Mouse (Mus musculus) layer of hippocampus, postnatal 10 days (tissue): ENCODE results near the gene Afap1l2. TPM values are rescaled to one million over a fixed set of nuclear protein-coding genes. Genes with fewer than 3 reads are reported as not detected.

Experiments
- DNase-seq, 2 experiments: peaks; one replicate each; pipeline ENCODE4 v3.0.0; 2021; ENCODE audit warnings: low spot score in 2 of 2
- total RNA-seq, 2 experiments: library from RNA; stranded (reverse); gene quantifications; 2 replicates each; pipeline ENCODE4 v1.2.3; 2021

Gene Afap1l2
- total RNA-seq, 2 experiments from 2014 or later: 22.0 to 24.5 TPM

DNA sequence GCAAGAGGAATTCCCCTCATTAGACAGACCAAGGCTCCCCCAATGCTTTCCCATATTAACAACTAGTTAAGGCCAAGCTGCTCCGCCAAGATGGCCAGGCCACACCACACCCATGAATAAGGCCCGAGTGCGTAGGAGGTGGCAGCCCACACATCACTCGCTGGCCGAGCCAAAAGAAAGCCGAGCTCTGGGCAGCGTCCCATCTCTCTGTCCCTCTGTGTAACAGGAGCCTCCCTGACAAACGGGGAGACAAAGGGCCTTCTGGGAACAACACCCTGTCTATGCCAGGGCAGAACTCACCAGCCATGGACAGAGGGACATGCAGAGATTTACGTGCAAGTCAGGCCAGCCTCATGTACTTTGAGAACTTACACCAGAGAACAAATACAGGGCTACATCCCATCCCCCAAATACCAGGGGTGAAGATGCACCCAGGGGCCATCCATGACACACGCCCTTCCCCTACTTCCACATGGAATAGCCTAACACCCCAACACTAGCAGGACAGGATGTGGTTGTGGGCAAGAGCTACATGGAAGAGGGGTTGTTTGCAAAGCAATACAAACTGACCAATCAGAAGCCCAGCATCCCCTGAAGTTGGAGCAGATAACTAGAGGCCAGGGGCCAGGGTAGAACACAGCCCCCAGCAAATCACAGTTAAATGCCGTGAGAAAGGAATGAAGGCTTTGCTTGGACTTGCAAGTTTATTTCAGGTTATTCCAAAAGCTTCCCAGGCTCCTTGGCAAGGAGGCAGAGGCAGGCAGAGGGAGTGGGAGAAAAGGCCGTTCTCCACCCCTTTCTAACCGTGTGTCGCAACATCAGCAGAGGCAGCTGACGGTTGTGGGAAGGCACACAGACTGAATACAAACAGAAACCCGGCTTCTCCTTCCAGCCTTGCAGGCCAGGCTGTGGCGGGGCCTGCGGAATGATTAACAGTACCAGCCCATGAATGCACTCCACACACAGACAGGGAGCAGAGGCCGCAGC is 30.8 kb downstream of the Afap1l2 start:
- peak; percentile 55 to 60 for DNase-seq

GRCm38 (mm10) chr19:56976515-56976914 is 31.5 kb downstream of the Afap1l2 start:
- no peak for DNase-seq

GRCm38 (mm10) chr19:56975502-56975901 is 32.5 kb downstream of the Afap1l2 start:
- no peak for DNase-seq

GRCm38 (mm10) chr19:56974159-56974558 is 33.9 kb downstream of the Afap1l2 start:
- no peak for DNase-seq

GRCm38 (mm10) chr19:56972768-56973167 is 35.3 kb downstream of the Afap1l2 start:
- DNase-seq: no peak

- no peak for DNase-seq
Observed at GRCm38 (mm10) chr19:56971347-56971746, 36.7 kb downstream of the Afap1l2 start.

- no peak for DNase-seq
Observed at GRCm38 (mm10) chr19:56963876-56964275, 44.2 kb downstream of the Afap1l2 start.

DNA sequence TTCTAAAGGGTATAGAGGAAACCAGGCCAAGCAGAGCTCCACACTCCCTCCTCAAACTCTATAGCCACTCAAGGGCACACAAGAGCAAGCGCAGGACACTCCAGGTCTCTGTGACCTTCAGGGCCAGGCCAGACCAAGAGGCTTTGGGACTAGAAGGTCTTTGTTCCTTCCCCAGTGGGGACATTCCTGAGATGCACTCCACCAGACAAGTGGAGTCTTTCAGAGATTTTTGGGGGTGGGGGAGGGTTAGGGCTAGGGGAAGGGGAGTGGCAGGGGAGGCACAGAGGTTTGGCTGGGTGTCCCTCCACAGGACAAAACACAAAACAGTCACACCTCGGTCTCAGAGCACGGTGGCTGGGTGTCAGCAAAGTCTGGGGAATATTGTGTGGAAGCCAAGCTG is 48.4 kb downstream of the Afap1l2 start:
- DNase-seq: no peak

DNA sequence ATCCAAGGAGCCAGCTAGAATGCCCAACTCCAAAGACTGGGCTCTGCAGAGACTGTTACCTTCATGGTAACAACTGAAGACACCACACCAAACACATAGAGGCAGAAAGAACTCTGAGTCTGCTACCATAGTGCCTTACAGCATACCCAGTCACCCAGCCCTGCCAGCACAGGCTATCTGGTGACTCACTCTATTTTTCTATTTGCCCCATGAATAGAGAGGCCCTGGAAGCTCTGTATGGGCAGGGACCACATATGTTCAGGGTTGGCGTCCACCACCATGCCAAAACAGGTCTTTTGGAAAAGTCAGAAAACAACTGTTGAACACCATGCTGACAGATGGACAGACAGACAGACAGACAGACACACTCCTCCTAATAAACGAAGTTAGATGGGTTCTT is 49.0 kb downstream of the Afap1l2 start:
- DNase-seq: no peak

DNA sequence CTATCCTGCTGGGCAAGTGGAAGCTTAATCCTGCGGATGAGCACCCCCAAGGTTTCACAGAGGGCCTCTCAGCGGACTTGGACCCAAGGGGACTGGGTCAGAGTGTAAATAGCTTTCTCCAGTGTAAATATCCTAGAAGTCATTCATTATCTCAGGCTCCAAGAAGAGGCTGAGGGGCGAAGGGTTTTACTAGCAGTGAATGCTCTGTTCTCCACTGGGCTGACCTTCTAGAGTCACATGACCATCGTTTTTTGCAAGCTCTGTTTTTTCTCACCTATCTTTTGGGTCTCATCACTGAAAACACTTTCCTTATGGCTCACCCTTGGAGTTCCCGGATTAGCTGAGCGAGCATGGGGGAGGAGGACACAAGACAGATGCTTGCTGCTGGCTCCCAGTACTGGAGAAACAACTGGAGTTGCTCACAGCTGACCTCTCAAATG is 49.4 kb downstream of the Afap1l2 start:
- DNase-seq: no peak

GRCm38 (mm10) chr19:56958011-56958410 is 50.0 kb downstream of the Afap1l2 start:
- DNase-seq: no peak

DNA sequence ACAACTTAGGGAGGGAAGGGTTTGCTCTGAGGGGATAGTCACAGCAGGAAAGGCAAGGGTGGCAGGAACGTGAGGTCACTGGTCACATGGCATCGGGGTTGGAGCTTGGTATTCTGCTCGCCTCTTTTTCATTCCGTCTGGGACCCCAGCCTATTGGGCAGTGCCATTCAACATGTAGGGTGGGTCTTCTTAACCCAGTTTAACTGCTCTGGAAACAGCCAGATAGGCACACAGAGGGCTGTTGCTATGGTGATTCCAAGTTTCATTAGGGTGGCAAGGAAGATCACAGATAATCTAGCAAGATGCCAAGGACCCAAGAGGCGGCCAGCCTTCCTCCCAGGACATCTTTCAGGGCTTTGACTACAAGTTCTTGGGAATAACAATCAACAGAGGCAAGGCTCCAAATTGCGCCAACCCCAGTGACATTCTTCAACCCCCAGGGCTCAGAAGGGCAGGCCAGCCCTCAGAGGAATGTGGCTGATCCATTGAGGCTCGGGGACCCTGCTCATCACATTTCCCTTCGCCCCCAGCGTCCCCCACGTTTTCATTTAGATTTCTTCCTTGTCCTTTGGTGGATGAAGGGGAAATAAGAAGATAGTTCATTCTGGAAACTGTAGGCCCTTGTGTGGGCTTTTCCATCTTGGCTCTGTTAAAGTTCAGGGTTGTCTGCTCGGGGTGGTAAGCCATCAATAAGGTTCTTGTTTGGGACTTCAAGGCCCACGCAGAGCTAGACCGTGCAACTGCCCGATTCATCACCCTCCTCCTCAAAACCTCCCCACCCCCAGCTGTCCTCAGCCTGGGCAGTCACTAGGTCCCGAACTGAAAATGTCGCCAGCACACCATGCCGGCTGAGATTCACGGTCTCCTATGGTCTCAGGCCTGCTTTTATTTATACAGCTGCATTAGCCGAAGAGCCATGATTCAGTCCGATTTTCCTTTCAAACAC is 52.2 kb downstream of the Afap1l2 start:
- DNase-seq: peak in 1 of 2 experiments; percentile 37

DNA sequence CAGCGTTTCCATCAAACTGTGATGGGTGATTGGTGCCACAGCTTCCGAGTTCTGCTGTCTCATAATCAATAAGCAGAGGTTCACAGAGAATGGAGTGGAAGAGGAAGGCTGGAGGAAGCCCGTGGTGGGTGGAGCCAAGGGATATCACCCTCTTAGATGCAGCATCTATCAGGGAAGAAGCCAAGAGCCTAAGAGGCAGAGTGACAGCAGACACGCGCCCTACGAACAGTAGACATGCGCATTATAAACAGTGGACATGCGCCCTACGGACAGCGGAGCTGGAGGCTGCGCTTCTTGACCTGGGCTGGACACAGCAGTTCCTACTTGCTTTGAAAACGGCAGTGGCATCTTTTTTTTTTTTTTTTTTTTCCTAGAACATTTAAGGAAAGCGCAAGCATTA is 53.2 kb downstream of the Afap1l2 start:
- DNase-seq: no peak

DNA sequence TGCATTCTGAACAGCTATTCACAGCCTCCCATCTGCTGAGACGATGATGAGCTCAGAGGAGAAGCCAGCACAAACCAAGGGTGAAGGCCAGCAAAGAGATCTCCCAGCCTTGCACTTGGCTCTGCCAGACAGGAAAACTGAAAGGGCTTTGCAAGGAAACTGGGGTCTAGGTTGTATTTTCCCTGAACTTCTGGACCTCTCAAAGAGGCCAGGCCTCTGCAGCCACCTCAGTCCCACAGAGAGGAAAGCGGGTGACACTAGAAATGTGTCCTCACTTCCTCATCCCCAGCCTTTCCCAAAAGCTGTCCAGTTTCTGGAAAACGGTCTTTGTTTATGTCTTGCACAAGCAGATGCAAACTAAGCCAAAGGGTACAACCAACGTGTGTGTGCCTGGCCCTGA is 54.2 kb downstream of the Afap1l2 start:
- no peak for DNase-seq

DNA sequence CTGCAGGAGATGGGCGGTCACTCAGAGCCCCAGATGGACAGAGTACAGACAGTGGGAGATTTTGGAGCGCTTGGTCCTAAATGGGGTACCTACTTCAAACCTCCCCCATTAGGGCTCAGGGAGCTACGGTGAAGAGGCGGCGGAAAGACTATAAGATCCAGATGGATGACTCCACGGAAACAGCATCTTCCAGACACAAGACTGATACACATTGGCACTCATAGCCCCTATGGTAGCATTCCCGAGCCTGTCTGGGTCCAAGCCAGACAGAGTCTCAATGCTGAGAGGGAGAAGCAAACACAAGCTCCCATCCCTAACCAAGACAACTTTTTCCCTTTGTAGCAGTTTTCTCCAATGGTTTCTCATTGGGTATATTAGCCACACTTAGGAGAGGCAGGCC is 57.2 kb downstream of the Afap1l2 start:
- no peak for DNase-seq

DNA sequence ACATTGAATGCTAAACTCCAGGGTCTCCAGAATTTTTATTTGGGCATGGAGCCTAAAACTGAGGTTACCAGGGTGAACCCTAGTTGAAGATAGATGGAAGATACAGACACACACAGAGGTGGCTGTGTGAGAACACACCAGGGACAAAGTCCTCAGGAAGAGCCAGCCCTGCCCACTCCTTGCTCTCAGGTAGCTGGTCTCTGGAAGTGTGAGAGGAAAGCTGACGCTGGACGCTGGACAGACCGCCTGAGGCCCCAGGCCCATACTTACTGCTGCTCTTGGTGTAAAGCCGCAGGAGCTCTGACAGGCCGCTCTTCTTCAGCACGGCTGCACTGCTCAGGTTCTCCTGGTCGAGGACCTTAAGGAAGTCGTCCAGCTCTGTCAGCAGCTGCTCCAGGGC is 58.2 kb downstream of the Afap1l2 start:
- DNase-seq: no peak

- no peak for DNase-seq
Observed at GRCm38 (mm10) chr19:56947971-56948610, 59.9 kb downstream of the Afap1l2 start.

- DNase-seq: no peak
Observed at GRCm38 (mm10) chr19:56946727-56947126, 61.3 kb downstream of the Afap1l2 start.

DNA sequence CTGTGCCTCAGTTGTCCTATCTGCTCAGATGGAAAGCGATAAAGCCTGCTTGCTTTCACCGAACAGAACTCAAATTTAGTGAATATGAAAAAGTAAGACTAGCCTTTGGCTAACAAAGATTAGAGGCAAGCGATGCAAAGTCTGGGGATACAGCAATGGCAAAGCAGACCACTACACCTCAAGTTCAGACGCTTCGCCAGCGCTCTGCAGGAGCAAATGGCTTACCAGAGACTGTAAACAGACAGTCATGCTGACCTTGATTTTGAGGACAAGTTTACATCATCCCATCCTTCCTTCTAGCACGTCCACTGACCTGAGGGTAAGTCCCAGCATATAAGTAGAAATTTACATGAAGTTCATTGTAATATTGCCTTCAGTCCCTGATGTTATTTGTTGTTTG is 61.8 kb downstream of the Afap1l2 start:
- DNase-seq: no peak

DNA sequence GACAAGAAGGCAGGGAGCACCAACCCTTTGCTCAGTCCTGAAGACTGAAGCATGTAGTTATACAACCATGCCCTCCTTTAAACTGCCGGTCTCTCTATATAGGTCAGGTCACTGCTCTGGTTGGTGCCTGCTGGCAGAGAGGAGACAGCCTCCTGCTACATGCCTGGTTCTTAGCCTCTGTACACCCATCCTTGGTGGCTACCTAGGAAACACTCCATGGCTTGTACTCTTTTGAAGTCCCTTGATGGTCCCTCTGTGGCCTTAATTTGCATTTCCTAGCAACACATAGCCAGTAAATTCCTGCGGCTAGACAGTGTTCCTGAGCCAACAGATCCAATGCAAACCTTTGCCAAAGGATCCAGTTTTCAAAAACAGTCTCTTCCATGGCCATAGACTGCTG is 62.4 kb downstream of the Afap1l2 start:
- DNase-seq: no peak

DNA sequence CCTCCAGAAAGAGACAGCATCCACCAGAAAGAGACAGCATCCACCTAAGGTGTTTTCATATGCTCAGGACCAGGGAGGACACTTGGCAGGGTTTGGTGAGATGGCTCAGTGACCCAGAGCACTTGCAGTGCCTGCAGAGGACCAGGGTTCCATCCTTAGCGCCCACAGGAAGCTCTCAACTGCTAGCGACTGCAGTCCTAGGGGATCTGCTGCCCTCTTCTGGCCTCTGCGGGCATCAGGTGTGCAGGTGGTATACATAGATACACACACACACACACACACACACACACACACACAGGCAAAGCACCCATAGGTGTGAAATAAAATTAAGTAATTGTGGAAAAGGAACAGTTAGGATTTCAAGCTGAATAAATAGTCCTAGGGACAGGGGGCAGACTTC is 63.2 kb downstream of the Afap1l2 start:
- no peak for DNase-seq
